Mouse (Mus musculus): ENCODE data around the gene Kcnmb1. TPM values are rescaled to one million over a fixed set of nuclear protein-coding genes. Genes with fewer than 3 reads are reported as not detected.

The Kcnmb1 gene
- total and polyA plus RNA-seq, 3 experiments, result 0.16 TPM; not detected in 2

- TF ChIP-seq POLR2AphosphoS5 (IDR thresholded peaks at IDR 0.05; ENCODE audit: insufficient replicate concordance, low read depth, low read length) (no peak), TAL1 (conservative IDR thresholded peaks at IDR 0.05; ENCODE audit: low read depth, low read length) (no peak), GATA1 (IDR thresholded peaks at IDR 0.05; ENCODE audit: borderline replicate concordance, low read length) (no peak), CTCF (IDR thresholded peaks at IDR 0.05; ENCODE audit: low read depth, low read length) (no peak), GATA2 (IDR thresholded peaks at IDR 0.05; ENCODE audit: borderline replicate concordance, low read depth, low read length) (no peak)
- Histone ChIP-seq H3K27me3 (ENCODE audit: insufficient read depth, low read length) (no peaks in the 10 kb centered on the region), H3K4me3 (ENCODE audit: low read depth, low read length) (no peak overlapping the region), H3K36me3 (replicated peaks) (no peaks in the 10 kb centered on the region), H3K4me1 (ENCODE audit: insufficient read depth, low read depth, low read length) (no peaks in the 10 kb centered on the region), H3K9me3 (replicated peaks) (peaks cover 22% of the 10 kb centered on the region)
- DNase-seq (ENCODE audit: low spot score) (no peak), ATAC-seq (ENCODE audit: extremely low read depth, insufficient number of reproducible peaks, low FRiP score, poor library complexity, severe bottlenecking) (no peak)
Observed at GRCm38 (mm10) chr11:33928658-33929057, 34.2 kb upstream of the Kcnmb1 start.

DNA sequence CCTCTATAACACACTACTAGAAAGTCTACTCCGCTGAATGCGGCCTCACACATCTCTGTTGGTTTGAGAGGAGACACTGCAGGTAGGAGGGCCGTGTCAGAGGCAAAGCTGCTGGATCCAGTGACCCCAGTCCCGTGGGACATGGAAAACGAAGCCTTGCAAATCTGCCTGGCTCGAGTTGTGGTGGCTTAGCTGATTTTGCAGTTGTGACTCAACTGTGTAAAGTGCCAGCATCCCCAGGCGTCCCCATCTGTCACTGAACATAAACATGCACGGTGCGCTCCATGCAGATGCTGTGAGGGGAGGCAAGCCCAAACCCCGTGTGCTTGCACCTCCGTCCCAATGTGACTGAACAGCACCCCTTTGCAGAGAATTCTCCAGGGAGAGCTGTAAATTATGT is 33.4 kb upstream of the Kcnmb1 start:
- Histone ChIP-seq H3K4me3 (ENCODE audit: low read depth, low read length) (no peak overlapping the region), H3K9me3 (replicated peaks) (peaks cover 28% of the 10 kb centered on the region), H3K36me3 (replicated peaks) (no peaks in the 10 kb centered on the region), H3K27me3 (ENCODE audit: insufficient read depth, low read length) (no peaks in the 10 kb centered on the region), H3K4me1 (ENCODE audit: insufficient read depth, low read depth, low read length) (no peaks in the 10 kb centered on the region)
- TF ChIP-seq TAL1 (conservative IDR thresholded peaks at IDR 0.05; ENCODE audit: low read depth, low read length), result no peak
- no peak for TF ChIP-seq POLR2AphosphoS5 (IDR thresholded peaks at IDR 0.05; ENCODE audit: insufficient replicate concordance, low read depth, low read length)
- TF ChIP-seq CTCF (IDR thresholded peaks at IDR 0.05; ENCODE audit: low read depth, low read length), result no peak
- TF ChIP-seq GATA1 (IDR thresholded peaks at IDR 0.05; ENCODE audit: borderline replicate concordance, low read length), result no peak
- TF ChIP-seq GATA2 (IDR thresholded peaks at IDR 0.05; ENCODE audit: borderline replicate concordance, low read depth, low read length), result no peak
- DNase-seq (ENCODE audit: low spot score), result no peak
- no peak for ATAC-seq (ENCODE audit: extremely low read depth, insufficient number of reproducible peaks, low FRiP score, poor library complexity, severe bottlenecking)

- peaks cover 31% of the 10 kb centered on the region for H3K9me3 ChIP-seq (replicated peaks)
- TF ChIP-seq POLR2AphosphoS5 (IDR thresholded peaks at IDR 0.05; ENCODE audit: insufficient replicate concordance, low read depth, low read length), result no peak
- ATAC-seq (ENCODE audit: extremely low read depth, insufficient number of reproducible peaks, low FRiP score, poor library complexity, severe bottlenecking), result peak; percentile 8; the same call in 1 of the 2 replicates
- H3K36me3 ChIP-seq (replicated peaks), result no peaks in the 10 kb centered on the region
- H3K4me1 ChIP-seq (ENCODE audit: insufficient read depth, low read depth, low read length), result no peaks in the 10 kb centered on the region
- H3K4me3 ChIP-seq (ENCODE audit: low read depth, low read length), result no peak overlapping the region
- DNase-seq (ENCODE audit: low spot score), result no peak
- no peaks in the 10 kb centered on the region for H3K27me3 ChIP-seq (ENCODE audit: insufficient read depth, low read length)
Observed at GRCm38 (mm10) chr11:33931836-33932385, 30.9 kb upstream of the Kcnmb1 start.

- H3K36me3 ChIP-seq (replicated peaks), result no peaks in the 10 kb centered on the region
- H3K4me1 ChIP-seq (ENCODE audit: insufficient read depth, low read depth, low read length), result peaks cover 2% of the 10 kb centered on the region; the same call in 1 of the 2 replicates
- TF ChIP-seq GATA2 (IDR thresholded peaks at IDR 0.05; ENCODE audit: borderline replicate concordance, low read depth, low read length) (no peak), POLR2AphosphoS5 (IDR thresholded peaks at IDR 0.05; ENCODE audit: insufficient replicate concordance, low read depth, low read length) (no peak), TAL1 (conservative IDR thresholded peaks at IDR 0.05; ENCODE audit: low read depth, low read length) (no peak), GATA1 (IDR thresholded peaks at IDR 0.05; ENCODE audit: borderline replicate concordance, low read length) (no peak), CTCF (IDR thresholded peaks at IDR 0.05; ENCODE audit: low read depth, low read length) (no peak)
- H3K27me3 ChIP-seq (ENCODE audit: insufficient read depth, low read length), result peaks cover 5% of the 10 kb centered on the region; the same call in 1 of the 2 replicates
- ATAC-seq (ENCODE audit: extremely low read depth, insufficient number of reproducible peaks, low FRiP score, poor library complexity, severe bottlenecking), result no peak
- H3K4me3 ChIP-seq (ENCODE audit: low read depth, low read length), result no peak overlapping the region
- peaks cover 36% of the 10 kb centered on the region for H3K9me3 ChIP-seq (replicated peaks)
- no peak for DNase-seq (ENCODE audit: low spot score)
Observed at GRCm38 (mm10) chr11:33932386-33933111, 30.3 kb upstream of the Kcnmb1 start.

DNA sequence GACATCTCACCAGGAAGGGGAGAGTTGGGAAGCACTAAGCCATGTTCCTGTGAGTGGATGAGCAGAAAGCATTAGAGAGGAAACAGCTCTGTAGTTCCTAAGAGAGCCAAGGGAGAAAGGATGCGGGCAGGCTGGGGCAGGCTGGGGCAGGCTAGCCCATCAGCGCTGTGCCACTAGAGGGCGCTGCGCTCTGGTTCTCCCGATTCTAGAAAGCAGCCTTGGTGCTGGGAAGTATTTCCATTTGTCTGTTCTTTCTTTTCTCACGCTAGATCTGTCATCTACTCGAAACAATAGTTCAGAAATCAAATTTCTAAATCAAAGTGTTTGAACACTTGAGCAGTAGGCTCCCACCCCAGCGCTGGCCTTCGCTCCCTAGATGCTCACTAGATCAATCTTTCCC is 28.5 kb upstream of the Kcnmb1 start:
- peaks cover 5% of the 10 kb centered on the region; the same call in 1 of the 2 replicates for H3K27me3 ChIP-seq (ENCODE audit: insufficient read depth, low read length)
- H3K9me3 ChIP-seq (replicated peaks), result peaks cover 31% of the 10 kb centered on the region
- ATAC-seq (ENCODE audit: extremely low read depth, insufficient number of reproducible peaks, low FRiP score, poor library complexity, severe bottlenecking) (no peak), DNase-seq (ENCODE audit: low spot score) (no peak)
- no peak for TF ChIP-seq GATA2 (IDR thresholded peaks at IDR 0.05; ENCODE audit: borderline replicate concordance, low read depth, low read length)
- TF ChIP-seq GATA1 (IDR thresholded peaks at IDR 0.05; ENCODE audit: borderline replicate concordance, low read length), result no peak
- no peak for TF ChIP-seq TAL1 (conservative IDR thresholded peaks at IDR 0.05; ENCODE audit: low read depth, low read length)
- no peak for TF ChIP-seq POLR2AphosphoS5 (IDR thresholded peaks at IDR 0.05; ENCODE audit: insufficient replicate concordance, low read depth, low read length)
- peak; percentile 55; the same call in 1 of the 2 replicates for TF ChIP-seq CTCF (IDR thresholded peaks at IDR 0.05; ENCODE audit: low read depth, low read length)
- H3K4me3 ChIP-seq (ENCODE audit: low read depth, low read length), result no peak overlapping the region
- peaks cover 9% of the 10 kb centered on the region for H3K4me1 ChIP-seq (ENCODE audit: insufficient read depth, low read depth, low read length)
- H3K36me3 ChIP-seq (replicated peaks), result no peaks in the 10 kb centered on the region

- no peak overlapping the region for H3K4me3 ChIP-seq (ENCODE audit: low read depth, low read length)
- DNase-seq (ENCODE audit: low spot score), result no peak
Observed at GRCm38 (mm10) chr11:33937641-33938040, 25.2 kb upstream of the Kcnmb1 start.

More at GRCm38 (mm10) chr11:33937641-33938040, 25.2 kb upstream of the Kcnmb1 start:
- Histone ChIP-seq H3K36me3 (replicated peaks) (no peaks in the 10 kb centered on the region), H3K9me3 (replicated peaks) (peaks cover 20% of the 10 kb centered on the region), H3K27me3 (ENCODE audit: insufficient read depth, low read length) (peaks cover 5% of the 10 kb centered on the region; the same call in 1 of the 2 replicates), H3K4me1 (ENCODE audit: insufficient read depth, low read depth, low read length) (peaks cover 21% of the 10 kb centered on the region)
- TF ChIP-seq CTCF (IDR thresholded peaks at IDR 0.05; ENCODE audit: low read depth, low read length) (no peak), GATA1 (IDR thresholded peaks at IDR 0.05; ENCODE audit: borderline replicate concordance, low read length) (no peak), GATA2 (IDR thresholded peaks at IDR 0.05; ENCODE audit: borderline replicate concordance, low read depth, low read length) (no peak), TAL1 (conservative IDR thresholded peaks at IDR 0.05; ENCODE audit: low read depth, low read length) (no peak), POLR2AphosphoS5 (IDR thresholded peaks at IDR 0.05; ENCODE audit: insufficient replicate concordance, low read depth, low read length) (no peak)
- ATAC-seq (ENCODE audit: extremely low read depth, insufficient number of reproducible peaks, low FRiP score, poor library complexity, severe bottlenecking), result no peak

All from G1E (cell line).